Mouse (Mus musculus) gastrocnemius, postnatal 10 days (tissue): ENCODE measurements around the gene Pnpla8. TPM values are rescaled to one million over a fixed set of nuclear protein-coding genes. Genes with fewer than 3 reads are reported as not detected.
"Not testable (repeated sequence)": the region's sequence is repeated elsewhere in the genome, so short reads cannot be mapped to it uniquely, and the experiment has no call there.

ENCODE experiments used
- DNase-seq: peaks from one replicate; pipeline ENCODE4 v3.0.0; 2021; ENCODE audit warnings: mixed read lengths
- long read RNA-seq, 2 experiments: library from polyadenylated mRNA; stranded (forward); transcript quantifications; one replicate each; pipeline ENCODE4 v2.0.0; 2021
- total RNA-seq, 2 experiments: library from RNA; stranded (reverse); gene quantifications; 2 replicates each; pipeline ENCODE4 v1.2.3; 2021

The Pnpla8 gene
- total RNA-seq = 10 to 100 TPM; 58.3 to 68.8 TPM
- long read RNA-seq, experiment 1, full-length matches to known transcripts = 100 of 121 reads
- long read RNA-seq, experiment 1, partial matches to known transcripts = 6 of 121 reads
- long read RNA-seq, experiment 1, other reads (novel, unspliced or antisense) = 15 of 121 reads
- long read RNA-seq, experiment 2, full-length matches to known transcripts = 91 of 110 reads
- long read RNA-seq, experiment 2, partial matches to known transcripts = 5 of 110 reads
- long read RNA-seq, experiment 2, other reads (novel, unspliced or antisense) = 14 of 110 reads

DNA sequence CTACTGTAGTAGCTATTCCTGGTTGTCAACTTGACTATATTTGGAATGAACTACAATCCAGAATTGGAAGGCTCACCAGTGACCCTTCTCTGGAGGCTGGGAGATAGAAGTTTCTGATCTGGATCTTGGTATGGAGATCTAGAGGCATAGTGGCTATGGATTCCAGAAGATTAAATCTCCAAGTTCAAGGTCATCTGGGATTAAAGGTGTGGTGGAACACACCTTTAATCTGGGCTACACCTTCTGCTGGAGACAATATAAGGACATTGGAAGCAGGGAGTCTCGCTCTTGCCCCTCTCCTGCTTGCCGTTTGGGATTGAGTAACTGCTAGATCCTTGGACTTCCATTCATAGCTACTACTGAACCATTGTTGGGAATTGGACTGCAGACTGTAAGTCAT is at the start of gene Pnpla8:
Gene Pnpla8 (plus strand): TSS at position 301 of the 400 bp plus-strand sequence.
- not testable (repeated sequence) for DNase-seq

DNA sequence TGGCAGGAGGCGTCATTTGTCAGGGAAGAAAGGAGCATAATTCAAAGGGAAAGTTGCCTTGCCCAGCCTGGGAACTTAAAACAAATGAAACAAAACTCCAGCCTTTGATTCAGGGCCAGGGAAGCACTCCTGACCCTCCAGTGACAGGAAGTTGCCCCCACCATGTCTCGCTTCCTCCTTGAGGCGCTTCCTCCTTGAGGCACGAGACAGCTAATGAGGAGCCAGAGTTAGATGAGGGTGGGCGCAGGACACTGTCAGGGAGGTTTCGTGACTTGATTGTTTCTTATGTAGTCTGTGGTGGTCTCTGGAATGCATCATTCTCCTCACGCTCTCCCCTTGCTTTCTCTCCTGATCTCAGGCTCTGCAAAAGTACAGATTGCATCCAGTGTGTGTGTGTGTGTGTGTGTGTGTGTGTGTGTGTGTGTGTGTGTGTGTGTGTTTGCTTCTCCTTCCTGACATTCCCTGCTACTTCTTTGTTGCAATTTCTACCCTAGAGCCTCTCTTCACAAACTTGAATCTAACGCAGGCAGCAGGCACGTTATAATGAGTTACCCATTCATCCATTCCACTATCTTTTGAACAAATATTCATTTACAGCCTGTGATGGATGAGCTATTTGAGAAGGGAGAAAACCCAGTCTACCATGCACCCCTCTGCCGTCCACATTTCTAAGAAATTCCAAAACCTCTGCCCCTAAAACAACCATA is 44.7 kb upstream of the Pnpla8 start:
- no peak for DNase-seq

DNA sequence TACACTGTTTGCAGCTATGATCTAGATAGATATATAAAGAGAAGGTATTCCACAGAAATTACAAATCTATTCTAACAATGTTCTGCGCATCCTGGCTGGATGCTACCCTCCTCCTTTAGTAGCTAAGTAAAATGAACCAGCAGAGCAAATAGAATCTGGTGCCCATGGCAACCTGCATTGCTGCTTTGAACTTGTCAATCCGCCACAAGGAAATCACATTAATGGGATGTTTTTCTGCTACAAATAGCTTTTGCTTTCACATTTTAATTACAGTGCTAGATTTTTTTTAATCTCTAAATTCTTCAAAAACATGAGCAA is 44.2 kb upstream of the Pnpla8 start:
- DNase-seq = no peak

DNA sequence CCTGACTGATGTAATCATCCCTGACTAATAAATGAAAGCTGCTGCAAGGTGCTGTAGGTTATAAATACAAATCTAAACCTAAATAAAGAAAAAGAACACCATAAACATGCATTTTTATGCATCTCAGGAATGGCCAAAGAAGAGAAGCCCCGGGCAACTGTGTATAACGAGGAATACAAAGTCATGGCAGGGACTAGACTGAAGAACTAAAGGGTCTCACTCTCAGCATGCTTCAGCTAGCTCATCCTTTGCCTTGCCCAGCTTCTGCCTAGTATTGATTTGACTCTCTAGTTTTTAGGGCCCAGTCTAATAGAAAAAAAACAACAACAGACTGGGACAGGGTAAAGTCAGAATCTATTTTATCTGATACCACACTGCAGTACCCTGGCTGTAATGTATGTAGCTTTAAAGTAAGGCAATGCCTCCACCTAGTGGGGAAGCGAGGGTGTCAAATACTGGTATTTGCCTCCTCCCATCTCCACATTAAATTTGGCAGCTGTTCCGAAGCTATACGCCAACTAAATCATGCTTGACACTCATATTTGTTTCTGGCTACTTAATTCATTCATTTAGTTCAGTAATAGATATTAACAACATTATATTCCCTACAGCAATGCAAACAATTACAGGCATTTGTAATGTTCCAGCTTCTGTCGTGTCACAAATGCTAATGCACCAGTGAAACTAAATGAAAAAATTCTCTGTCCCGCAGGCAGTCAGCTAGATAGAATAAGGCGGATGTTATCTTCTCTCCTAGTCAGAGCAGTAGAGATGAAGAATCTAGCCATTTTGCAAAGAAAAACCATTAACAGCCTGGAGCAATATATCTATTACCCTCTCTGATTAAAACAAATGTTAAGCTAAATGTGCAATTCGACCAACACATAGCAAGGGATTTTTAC is 39.8 kb upstream of the Pnpla8 start:
- no peak for DNase-seq

DNA sequence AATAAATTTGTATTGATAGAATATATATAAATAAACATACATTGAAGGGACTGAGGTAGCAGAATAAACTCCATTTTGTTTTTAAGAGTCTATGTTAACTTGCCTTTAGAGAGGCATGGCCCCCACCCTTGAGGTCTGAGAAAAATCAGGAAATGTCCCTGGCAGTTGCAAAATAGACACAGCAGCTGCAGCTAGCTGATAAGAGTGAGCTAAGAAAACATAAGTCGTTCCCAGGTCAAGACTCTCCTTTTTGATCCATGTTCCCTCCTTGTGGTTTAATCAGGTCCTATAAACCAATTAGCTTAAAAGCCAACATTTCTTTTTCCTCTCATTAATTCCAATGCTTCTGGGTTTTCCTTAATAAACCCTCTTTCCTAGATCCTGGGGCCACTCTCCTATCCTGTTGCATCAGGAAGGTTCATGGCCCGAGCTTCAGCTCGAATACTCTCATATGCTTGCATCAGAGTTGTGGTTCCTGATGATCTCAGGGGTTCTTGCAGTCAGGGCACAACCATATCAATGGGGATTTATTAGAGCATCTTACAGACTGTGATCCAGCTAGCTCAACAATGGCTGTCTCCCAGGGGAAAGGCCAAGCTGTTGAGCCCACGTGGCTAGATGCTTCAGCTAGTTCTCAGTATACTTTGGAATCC is 23.2 kb upstream of the Pnpla8 start:
- DNase-seq = no peak

DNA sequence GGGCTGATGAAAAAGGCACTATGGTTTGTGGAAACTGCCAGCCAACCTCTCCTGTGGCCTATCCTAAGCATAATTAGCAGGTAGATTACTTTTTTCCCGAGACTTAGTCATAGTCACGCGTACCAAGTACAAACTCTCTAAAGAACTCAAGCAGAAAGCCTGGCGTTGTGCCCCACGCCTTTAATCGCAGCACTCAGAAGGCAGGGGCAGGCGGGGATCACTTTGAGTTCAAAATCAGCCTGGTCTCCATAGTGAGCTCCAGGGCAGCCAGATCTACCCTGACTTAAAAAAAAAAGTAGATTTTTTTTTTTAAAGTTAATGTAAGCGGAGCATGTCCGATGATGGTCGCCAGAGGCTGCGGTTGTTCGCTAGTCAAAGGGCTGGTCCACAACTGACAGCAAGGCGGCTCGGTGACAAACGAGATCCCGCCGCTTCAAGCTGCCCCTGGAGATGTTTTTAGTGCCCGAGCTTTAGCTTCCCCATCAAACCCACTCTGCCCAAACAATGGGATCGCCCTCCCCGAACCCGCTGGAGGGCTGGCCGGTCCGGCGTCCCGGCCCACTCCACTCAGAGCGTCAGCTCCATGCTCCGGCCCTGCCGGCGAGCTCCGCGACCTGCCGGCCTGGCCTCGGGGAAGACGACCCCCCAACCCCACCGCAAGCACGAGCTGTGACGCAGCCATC is 11.9 kb upstream of the Pnpla8 start:
- peak; percentile 34 for DNase-seq

DNA sequence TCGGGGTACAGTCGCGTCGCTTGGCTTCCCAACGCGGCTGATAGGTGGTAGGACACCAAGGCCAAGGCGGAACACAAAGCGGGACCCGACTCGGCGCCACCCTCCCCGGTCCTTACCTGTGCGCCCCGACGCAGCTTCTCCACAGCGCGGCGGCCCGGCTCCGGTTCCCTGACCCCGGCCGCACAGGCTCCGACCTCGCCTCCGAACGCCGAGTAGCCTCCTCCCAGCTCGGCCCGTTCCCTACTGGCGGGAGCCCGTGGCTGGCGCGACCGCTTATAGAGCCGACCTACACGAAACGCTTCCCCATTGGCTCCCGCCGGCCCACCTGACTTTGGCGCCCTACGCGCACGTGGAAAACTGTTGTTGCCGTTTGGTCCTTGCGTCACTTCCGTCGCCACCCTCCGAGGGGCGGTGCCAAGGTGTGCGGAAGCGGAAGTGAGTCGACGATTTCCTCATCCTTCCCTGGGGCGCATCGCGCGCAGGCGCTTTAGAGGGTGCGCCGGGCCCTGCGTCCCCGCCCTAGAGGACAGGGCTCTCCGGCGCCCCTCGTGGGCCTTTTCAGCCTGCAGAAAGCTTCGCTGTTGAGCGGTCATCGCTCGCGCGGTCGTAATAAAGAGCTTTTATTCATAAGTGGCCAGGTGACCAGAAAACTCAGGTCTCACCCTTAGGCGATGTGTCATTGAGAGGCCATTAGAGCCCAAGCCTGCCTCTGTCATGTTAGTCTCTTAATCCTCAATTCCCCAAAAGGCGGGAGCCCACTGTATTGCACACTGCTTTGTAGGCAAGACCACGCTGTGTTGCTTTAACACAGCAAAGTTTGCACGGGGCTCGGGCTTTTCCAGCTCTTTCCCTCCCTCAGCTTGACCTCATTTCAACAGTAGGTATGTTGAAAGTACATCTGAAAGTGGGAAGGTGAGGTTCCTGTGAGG is 11.1 kb upstream of the Pnpla8 start, which contains the start of gene Dnajb9:
Gene Dnajb9 (minus strand): TSS at position 503 of the 929 bp plus-strand sequence.
- DNase-seq = peak; percentile 99

DNA sequence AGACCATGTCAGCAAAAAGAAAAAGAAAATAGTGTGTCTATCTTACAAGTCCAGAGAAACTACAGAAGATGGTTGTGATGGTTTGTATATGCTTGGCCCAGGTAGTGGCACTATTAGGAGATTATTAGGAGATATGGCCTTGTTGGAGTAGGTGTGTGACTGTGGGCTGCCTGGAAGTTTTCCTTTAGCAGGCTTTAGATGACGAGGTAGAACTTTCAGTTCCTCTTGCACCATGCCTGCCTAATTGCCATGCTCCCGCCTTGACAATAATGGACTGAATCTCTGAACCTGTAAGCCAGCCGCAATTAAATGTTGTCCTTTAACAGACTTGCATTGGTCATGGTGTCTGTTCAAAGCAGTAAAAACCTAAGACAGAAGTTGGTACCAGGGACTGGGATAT is 9.6 kb upstream of the Pnpla8 start:
- DNase-seq = no peak

DNA sequence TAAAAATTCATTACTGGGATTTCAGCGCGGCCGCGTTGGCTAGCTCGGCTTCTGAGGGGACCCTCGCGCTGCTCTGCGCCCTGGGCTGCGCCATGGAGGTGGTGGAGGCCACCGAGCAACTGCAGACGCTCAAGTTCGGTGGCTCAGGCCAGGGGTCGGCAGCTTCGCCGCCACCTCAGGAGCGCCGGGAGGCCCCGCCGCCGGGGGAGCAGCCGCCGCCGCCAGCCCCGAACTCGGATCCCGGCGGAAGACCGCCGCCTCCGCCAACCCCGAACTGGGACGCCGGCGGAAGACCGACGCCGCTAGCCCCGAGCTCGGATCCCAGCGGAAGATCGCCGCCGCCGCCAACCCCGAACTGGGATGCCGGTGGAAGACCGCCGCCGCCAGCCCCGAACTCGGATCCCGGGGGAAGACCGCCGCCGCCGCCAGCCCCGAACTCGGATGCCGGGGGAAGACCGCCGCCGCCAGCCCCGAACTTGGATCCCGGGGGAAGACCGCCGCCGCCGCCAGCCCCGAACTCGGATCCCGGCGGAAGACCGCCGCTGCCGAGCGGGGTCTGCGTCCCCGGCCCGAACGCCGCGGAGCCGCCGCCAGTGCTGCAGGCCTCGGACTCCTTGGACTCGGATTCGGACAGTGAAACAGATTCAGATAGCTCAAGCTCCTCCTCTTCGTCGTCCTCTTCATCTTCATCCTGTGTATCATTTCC is 634 bp downstream of the Pnpla8 start:
- peak; percentile 33 for DNase-seq

DNA sequence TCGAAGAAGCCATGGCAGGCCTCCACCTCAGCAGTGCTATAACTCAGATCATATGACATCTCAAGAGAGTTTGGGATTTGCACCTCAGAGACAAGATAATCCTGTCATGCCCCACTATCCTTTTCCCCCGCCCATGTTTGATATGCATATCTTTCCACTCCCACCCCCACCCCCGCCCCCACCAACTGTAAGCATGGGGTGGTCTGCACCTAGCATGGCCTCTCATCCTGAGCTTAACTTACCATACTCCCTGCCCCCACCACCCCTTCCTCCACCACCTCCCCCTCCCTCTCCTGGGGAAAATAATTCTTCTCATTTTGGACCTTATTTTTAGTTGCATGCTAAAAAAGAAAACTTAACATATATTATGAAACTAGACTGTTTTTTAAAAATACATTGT is 1.9 kb downstream of the Pnpla8 start:
- DNase-seq = no peak

DNA sequence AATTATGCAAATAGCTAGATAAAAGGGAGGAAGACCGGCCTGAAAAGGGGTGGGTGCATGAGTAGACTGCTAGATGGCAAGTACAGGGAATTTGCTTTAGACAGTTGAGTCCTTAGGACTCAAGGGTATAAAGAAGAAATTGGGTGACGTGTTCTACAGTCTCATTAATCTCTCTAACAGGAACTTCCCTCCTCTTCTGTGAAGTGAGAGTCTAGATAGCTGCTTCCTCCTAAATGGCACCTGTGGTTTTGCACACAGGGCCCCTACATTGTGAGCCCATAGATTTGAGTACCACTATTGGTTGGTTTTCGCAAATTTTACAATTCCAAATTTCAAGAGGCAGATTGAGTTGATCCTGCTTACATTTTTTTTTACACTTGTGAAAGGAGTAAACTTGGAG is 3.5 kb downstream of the Pnpla8 start:
- no peak for DNase-seq

DNA sequence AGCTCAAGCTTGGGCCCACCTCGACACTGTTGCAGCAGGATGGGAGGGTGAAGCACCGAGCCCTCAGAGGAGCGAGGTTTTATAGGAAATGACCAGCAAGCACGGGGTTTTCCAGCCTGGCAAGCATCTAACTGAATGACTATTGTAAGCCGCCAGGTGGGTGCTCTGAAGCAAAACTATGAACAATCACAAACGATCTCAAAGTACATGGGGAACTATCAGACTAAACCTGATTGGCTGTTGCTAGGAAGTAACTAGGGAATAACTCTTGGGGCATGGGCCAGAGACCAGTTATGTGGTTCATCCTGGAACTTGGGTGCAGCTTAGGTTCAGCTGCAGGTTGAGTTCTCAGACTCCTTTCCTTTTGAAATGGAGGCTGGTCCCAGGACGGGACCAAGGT is 19.9 kb downstream of the Pnpla8 start:
- DNase-seq = no peak

DNA sequence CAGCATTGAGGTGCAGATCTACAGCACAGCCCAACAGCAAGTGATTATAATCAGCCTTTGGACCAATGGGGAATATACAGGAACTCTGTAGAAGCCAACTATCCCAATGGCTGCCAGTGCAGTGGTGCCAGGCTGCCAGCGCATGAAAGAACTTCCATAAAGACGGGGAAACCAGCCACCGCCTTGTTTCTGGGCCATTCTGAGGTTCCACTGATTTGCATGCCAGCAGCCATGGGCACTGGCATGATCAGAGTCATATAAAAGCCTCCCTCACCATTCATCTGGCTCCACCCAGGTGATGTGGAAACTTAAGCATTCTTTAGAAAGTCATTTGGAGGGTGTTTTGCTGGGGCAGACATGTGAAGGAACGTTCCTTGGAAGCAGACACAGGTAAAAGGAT is 21.2 kb downstream of the Pnpla8 start:
- no peak for DNase-seq

DNA sequence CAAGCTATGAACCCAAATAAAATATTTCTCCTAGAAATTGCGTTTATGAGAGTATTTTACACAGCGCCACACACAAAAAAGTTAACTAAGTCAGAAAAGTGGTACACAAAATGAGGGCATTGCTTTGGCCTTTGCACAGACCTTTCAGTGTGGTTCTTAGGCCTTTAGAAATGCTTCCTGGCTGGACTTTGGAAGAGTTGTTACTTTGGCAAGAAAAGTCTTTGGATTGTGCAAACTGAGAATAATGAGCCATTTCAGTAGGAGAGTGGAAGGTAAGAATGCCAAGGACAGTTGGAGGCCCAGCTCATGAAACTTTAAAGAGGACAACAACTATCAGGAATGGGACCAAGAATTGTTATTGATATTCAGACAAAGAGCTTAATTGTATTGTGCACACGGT is 24.6 kb downstream of the Pnpla8 start:
- DNase-seq = no peak

DNA sequence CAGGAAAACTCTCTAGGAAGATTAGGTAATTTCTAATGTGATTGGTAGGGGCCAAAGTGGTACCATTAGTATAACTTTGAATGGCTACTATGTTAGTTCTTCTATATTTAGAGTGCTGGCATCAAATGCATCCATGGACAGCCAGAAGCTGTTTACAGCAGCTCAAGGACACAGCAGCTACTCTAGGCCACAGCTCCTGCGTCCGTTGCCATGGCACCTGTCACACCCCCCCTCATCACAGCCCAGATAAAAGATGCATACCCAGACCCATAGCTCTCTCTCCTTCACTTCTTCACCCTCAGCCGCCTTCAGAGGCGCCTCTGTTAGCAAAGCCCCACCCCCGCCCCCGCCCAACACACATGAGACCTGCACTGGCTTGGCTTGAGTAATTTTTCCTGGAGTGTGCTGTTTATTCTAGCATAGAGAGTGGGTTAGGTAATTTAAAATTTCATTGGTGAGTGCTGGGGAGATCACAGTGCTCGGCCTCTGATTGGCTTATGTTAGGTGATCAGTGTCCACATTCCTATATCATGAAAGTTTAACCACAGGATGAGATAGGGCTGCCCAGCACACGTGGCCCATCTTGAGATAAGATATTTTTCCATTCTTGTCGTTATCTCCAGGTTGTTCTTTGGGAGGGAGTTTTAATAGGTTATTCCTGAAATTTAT is 27.3 kb downstream of the Pnpla8 start:
- no peak for DNase-seq

DNA sequence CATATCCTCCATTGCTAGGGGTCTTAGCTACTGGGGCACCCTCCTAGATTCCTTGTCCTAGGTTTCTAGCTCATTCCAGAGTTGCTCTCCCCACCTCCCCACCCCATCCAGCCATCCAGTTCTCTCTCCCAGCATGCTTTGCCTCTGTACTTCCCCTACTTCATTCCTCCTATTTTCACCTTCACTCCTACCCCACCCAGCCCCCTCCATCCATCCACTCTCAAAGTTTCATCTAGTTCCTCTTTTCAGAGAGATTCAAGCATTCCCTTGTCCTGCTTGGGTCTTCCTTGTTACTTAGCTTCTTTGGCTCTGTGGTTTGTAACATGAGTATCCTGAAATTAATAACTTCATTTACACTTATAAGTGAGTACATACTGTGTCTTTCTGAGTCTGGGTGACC is 41.4 kb downstream of the Pnpla8 start:
- DNase-seq = no peak

DNA sequence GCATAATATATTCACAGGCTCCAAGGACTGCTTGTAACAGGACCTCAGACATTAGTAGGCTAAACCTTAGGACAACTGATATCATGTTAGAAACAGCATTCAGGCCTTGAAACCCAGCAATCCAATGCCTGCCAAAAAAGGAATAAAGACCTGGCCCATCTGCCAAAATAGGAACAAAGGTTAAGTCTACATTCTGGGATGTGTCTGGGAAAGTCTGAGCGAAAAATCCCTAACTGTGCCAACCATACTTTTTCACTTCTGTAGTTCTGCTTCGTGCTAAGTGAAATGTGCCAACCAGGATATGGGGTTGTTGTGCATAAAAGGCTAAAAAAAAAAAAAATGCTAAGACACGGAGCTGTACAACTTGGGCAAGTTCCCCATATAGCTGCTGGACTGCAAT is 44.5 kb downstream of the Pnpla8 start:
- DNase-seq = no peak

DNA sequence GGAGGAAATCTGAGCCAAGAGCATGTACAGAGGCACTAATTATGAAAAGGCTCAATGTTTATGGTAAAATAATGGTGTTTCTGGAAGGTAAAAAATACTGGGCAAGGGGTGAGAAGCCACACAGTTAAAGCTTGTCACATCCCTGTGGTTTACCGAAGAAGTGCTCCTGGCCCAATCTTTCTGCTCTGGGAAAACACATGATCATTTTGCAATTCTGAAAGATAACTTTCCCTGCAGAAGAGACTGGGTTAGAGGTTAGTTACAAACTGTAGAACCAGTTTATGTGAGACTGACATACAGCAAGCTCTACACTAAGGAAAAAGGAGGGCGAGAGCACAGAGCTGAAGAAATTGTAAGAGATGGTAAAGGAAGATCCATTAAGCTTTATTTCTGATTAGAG is 46.0 kb downstream of the Pnpla8 start:
- no peak for DNase-seq

DNA sequence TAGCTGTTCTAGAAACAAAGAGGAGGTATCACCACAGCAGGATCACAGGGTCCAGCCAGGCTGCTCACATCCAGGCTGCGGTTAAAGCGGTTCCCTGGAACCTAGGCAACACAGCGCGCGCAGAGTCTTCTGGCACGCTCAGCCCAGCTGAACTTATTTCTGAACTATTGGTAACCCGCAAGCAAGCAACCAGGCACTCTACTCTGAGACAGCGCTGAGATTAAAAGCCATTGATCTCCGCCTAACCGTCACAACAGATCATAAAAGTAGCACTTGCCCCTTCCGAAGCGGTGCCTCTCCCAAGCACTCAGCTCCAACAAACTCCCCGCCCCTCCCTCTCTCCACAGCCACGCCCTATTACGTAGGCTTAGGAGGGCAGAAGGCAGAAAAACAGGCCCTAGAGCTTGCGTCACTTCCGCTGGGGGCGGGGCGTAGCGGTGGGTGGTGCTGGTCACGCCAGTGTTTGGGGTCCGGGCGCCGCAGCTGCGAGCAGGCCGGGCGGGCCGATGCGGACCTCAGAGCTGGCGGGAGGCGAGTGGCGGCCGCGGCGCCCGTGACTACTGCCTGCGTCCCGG is 47.6 kb downstream of the Pnpla8 start:
- peak; percentile 100 for DNase-seq
